Mouse (Mus musculus) liver, embryonic 18 days (tissue): ENCODE measurements around the gene Wnt4. TPM values are rescaled to one million over a fixed set of nuclear protein-coding genes. Genes with fewer than 3 reads are reported as not detected.

Experiments
- polyA plus RNA-seq: library from polyadenylated mRNA; depleted of rRNA; stranded (reverse); fragments of >200 nt; gene quantifications from 2 replicates; pipeline ENCODE4 v1.2.3, GENCODE M21; 2012; rRNA removed

The Wnt4 gene
- 1.5 and 3.4 TPM in 2 replicates for polyA plus RNA-seq

DNA sequence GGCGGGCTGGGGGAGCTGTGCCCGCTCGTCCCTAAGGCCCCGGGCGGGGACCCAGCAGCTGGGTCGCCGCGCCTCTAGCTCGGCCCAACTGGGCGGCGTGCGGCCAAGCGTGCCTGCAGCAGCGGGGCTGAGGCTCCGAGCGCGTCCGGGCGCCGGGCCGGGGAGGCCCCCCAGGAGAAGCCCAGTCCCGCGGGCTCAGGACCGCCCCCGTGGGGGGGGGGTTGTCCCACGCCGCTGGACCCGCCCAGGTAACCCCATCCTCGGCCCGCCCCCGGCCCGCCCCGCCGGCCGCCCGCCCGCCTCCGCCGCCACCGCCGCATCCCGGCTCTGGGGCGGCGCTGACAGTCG, at the start of gene Wnt4:
TSS of gene Wnt4 (plus strand) at position 324 of the 348 bp plus-strand sequence.

Other genes with a start within 250 kb of the Wnt4 start
- 1.5 and 2.1 TPM in 2 replicates for gene Zbtb40, start 228.7 kb upstream of the Wnt4 start, polyA plus RNA-seq
- 104 and 108 TPM in 2 replicates for gene Cdc42, start 80.2 kb downstream of the Wnt4 start, polyA plus RNA-seq
- gene Cela3a, start 132.3 kb downstream of the Wnt4 start, polyA plus RNA-seq = not detected in 2 replicates
- 0.17 and 3.0 TPM in 2 replicates for gene Cela3b, start 153.1 kb downstream of the Wnt4 start, polyA plus RNA-seq
- gene 1700013G24Rik, start 175.8 kb downstream of the Wnt4 start, polyA plus RNA-seq = not detected in 2 replicates
- 3.8 and 4.1 TPM in 2 replicates for gene Hspg2, start 191.3 kb downstream of the Wnt4 start, polyA plus RNA-seq